Mouse (Mus musculus): ENCODE data around the gene Dolk.

Gene Dolk

DNA sequence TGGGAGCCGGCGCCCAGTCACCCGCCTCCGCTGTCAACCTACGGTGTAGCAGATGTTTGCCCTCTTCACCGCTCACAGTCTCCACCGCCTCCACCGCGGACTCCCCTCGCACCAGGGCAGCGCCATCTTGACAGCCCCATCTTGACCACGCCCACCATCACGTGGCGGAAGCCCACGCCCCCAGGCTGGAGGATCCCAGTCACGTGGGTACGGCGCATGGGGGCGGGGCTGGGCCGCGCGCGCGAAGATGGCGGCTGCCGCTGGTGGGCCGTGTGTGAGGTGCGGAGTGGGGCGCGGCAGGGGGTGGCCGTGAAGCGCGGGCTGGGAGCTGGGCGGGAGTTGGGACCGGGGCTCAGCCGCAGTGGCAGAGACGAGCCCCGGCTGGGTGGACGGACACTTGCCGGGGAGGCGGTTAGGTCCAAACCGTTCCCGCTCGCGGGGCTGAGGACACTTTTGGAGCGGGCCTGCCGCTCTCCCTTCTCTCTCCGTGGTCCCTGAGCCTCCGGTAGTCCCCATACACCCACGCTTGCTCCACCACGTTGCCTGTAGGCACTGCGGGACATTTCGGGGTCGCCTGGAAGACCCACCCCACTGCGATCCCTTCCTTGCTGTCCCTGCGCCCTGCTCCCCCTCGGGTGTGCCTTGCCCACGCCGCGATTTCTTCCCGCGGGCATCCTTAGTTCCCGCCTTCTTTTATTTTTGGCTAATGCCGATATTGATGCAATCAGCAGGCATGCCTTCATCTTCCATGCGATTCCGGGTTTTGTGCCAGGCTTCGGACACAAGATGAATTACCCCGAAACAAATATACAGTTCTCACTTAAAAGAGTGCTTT, at the start of gene Dolk, which contains the start of gene Nup188:
Gene Dolk (minus strand): TSS at position 143 of the 835 bp plus-strand sequence.
Gene Nup188 (plus strand): TSS at position 206 of the 835 bp plus-strand sequence.
- peak; percentile 85 for DNase-seq (ENCODE audit: low read depth, low spot score)

DNA sequence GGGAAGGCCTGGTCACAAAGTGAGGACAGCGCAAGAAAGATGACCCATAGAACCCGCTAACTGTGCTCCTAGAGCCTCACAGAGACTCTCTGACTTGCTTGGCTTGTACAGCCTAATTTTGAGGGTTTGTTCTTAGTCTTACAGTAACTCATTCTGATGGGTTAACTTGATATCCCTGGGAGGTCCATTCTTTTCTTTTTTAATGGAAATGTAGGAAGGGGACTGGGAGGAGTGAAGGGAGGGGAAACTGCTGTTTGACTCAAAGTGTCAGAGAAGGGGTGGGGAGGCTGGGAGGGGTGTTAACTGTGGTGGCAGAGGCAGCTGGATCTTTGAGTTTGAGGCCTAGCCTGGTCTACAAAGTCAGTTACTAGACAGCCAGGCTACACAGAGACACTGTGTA, 49.2 kb upstream of the Dolk start:
- no peak for DNase-seq (ENCODE audit: low read depth, low spot score)

DNA sequence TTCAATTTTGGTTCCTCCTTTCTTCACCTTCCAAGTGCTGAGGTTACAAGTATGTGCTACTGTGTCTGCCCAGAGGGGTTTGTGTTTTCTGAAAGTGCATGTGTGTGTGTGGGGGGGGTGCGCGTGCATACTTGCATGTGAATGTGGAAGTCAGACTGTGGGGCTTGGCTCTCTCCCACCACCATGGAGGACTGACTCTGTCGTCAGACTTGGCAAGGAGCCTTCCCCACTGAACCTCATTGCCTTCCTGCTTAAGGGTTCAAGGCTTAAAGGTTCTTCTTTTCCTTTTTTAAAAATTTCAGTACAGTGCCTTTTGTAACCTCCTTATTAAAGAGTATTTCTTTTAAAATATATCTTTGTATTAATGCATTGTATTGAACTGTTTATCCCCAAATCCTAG, 42.7 kb upstream of the Dolk start:
- DNase-seq (ENCODE audit: low read depth, low spot score), result no peak

DNA sequence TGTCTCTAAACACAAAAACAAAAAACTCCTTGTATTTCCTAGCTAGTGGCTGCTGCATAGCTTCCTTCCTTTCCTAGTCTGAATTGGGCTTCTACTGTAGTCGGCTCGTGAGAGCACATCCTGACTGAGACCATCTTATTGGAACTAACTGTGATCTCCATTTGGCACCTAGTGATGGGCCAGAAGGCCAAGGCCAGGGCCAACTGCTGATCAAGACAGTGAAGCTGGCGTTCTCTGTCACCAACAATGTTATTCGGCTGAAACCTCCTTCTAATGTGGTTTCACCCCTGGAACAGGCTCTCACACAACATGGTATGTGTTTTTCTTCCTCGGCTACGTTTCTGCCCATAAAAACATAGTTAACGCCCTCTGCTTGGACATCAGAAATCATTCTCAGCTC, 41.1 kb upstream of the Dolk start:
- DNase-seq (ENCODE audit: low read depth, low spot score), result no peak

GRCm38 (mm10) chr2:30325296-30325695, 39.2 kb upstream of the Dolk start:
- no peak for DNase-seq (ENCODE audit: low read depth, low spot score)

- no peak for DNase-seq (ENCODE audit: low read depth, low spot score)
Observed at GRCm38 (mm10) chr2:30323111-30323510, 37.0 kb upstream of the Dolk start.

DNA sequence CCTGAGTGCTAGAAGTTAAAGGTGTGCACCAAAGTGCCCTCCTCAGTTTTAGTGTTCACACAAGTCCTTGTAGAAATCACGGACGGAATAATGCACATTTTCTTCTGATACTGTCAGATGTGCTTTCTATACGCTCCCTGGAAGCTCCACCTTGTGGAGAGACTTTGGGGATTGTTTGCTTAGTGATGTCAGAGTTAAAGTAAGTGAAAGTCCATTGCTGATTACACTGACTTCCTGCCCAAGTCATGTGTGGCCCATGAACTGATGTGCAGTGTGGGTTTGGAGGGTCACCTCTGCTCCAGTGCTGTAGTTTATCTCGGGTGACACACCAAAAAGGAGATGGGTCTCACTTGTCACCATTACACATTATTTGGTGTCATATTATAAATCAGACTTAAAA, 33.1 kb upstream of the Dolk start:
- no peak for DNase-seq (ENCODE audit: low read depth, low spot score)

- no peak for DNase-seq (ENCODE audit: low read depth, low spot score)
Observed at GRCm38 (mm10) chr2:30316955-30317354, 30.8 kb upstream of the Dolk start.

DNA sequence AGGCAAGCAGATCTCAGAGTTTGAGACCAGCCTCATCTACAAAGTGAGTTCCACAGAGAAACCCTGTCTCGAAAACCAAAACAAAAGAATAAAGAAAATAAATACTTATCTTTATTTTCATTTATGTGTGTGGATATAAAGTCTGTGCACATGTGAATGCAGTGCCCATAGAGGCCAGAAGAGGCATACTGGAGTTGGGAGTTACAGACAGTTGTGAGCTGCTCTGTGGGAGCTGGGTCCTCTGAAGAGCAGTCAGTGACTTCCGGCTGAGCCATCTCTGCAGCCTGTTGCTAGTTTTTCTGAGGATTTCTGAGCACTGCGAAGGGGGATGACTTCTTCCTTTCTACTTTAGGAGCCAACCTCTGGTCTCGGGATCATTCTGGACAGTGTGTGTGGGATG, 30.0 kb upstream of the Dolk start:
- DNase-seq (ENCODE audit: low read depth, low spot score), result no peak

DNA sequence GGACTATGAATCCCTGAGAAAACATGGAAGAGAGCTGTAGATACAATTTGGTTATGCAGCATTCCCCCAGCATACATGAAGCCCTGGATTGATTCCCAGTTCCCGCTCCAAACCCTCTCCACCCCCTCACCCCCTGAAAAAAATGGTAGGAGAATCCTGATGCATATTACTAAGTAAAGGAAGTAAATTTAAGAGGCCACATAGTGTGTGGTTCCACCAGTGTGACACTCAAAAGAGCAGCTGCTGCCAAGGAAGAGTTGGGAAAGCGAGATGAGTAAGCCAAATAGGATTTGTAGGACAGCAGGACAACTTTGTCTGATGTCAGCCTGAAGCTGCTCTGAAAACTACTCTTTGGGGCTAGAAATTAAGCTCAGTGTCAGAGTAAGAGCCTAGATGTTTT, 25.3 kb upstream of the Dolk start:
- DNase-seq (ENCODE audit: low read depth, low spot score), result no peak

DNA sequence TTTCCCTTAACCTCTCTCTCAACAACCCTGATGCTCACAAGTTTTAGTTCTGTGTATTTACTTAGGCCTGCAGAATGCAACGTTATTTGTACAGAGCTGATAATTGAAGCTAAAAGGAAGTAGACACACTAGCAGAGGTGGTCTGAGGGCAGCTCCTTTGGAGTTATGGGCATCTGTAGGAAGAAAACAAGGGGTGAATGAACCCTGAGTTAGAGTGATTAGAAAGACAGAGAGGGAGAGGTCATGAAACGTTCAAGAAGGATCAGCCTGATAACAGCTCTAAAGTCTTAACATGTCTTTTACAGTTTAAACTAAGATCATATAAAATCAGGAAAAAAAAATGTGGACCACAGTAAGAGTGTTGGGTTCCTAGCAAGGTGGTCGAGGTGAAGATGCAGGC, 23.2 kb upstream of the Dolk start:
- no peak for DNase-seq (ENCODE audit: low read depth, low spot score)

GRCm38 (mm10) chr2:30306087-30306486, 20.0 kb upstream of the Dolk start:
- DNase-seq (ENCODE audit: low read depth, low spot score), result no peak

- no peak for DNase-seq (ENCODE audit: low read depth, low spot score)
Observed at GRCm38 (mm10) chr2:30299966-30300365, 13.8 kb upstream of the Dolk start.

DNA sequence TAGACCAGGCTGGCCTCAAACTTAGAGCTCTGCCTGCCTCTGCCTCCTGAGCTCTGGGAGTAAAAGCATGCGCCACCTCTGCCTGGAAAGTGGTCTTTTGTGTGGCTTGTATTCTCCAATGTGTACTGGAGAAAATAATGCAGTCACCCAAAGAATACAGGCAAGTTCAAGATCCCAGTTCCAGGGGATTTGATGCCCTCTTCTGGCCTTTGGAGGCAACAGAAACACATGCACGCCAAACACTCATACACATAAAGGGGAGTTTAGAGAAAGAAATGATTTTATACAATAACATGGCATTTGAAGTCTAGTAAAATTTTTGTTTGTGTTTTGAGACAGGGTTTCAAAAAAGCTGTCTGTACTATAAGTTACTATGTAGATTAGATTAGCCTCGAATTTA, 13.4 kb upstream of the Dolk start:
- no peak for DNase-seq (ENCODE audit: low read depth, low spot score)

- DNase-seq (ENCODE audit: low read depth, low spot score), result no peak
Observed at GRCm38 (mm10) chr2:30287027-30287373, 866 bp upstream of the Dolk start.

- DNase-seq (ENCODE audit: low read depth, low spot score), result no peak
Observed at GRCm38 (mm10) chr2:30285416-30286181, 535 bp downstream of the Dolk start.

GRCm38 (mm10) chr2:30285004-30285403, 1.1 kb downstream of the Dolk start:
- DNase-seq (ENCODE audit: low read depth, low spot score), result no peak

DNA sequence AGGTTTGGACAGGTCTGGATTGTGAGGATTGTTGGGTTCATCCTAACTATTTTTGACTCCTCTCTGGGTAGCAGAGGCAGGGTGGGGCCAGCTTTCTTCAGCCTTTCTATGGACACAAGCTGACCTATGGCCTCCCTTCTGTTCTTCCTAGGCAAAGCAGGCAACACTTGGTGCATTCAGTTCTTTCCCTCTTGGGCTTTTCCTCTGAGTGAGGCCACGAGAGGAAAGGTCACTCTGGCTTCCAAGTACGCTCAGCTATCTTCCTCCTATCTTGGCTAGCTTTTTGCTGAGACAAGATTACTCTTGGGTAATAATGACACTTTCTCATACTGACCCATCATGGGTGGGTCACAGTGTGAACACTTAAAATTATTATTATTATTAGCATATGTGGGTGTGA, 2.9 kb downstream of the Dolk start:
- DNase-seq (ENCODE audit: low read depth, low spot score), result no peak

GRCm38 (mm10) chr2:30281651-30282050, 4.5 kb downstream of the Dolk start:
- DNase-seq (ENCODE audit: low read depth, low spot score), result no peak

DNA sequence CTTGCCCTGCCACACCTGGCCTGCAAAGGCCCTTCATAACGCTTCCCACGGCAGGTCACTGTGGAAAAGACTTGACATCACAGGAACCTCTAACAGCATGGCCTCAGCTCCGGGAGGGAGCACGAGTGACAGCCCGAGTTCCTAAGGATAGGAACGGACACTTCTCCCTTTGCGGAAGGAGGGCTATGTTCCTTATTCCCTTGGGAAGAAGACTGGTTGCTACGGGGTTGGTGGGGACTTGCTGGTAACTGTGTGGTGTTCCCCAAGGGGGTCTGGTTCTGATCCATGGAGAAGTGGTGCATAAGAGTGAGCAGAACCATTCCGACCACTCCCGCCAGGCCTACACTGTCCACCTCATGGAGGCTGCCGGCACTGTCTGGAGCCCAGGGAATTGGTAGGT, 5.4 kb downstream of the Dolk start, which contains the start of gene Gm28038:
Gene Gm28038 (plus strand): TSS at position 301 of the 400 bp plus-strand sequence.
- no peak for DNase-seq (ENCODE audit: low read depth, low spot score)

- DNase-seq (ENCODE audit: low read depth, low spot score), result no peak
Observed at GRCm38 (mm10) chr2:30270134-30270533, 16.0 kb downstream of the Dolk start.

DNA sequence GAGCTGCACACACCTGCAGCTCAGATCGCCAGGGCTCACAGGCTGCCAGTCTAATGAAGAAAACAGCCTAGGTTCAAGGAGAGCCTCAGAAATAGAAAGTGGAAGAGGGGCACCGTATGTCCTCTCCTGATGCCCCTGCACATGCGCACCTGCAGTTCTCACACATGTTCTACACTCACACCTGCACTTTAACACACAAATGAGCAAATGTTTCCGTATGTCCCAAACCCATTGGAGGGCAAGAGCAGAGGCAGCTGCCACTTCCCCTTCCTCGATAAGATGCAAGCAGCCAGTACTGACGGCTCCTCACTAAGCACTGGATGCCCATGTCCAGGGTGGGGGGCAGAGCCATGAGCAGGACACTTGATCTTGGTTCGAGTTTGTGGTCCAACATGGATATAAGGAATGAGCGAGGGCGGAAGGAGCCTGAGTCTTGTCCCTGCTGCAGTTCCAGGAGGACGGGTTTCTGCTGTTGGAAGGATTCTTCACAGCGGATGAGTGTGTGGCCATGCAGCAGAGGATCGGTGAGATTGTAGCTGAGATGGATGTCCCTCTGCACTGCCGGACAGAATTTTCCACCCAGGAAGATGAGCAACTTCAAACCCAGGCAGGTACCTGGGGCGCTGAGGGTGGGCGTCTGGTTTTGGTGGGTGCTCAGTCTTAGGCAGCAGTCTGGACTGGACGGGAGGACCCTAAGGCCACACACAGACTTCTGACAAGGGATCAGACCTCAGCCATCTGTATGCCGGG, 16.7 kb downstream of the Dolk start:
- no peak for DNase-seq (ENCODE audit: low read depth, low spot score)

All from brain, embryonic 18.5 days (tissue).